Mouse (Mus musculus): ENCODE data around the gene Olfr566. TPM values are rescaled to one million over a fixed set of nuclear protein-coding genes. Genes with fewer than 3 reads are reported as not detected.

The Olfr566 gene
- total RNA-seq (2014; fragmentation: Nextera tagmentation) (not detected in 2 replicates), total RNA-seq (2017) (0.06 and 0.16 TPM in 2 replicates), polyA plus RNA-seq (2012) (not detected in 2 replicates)

DNA sequence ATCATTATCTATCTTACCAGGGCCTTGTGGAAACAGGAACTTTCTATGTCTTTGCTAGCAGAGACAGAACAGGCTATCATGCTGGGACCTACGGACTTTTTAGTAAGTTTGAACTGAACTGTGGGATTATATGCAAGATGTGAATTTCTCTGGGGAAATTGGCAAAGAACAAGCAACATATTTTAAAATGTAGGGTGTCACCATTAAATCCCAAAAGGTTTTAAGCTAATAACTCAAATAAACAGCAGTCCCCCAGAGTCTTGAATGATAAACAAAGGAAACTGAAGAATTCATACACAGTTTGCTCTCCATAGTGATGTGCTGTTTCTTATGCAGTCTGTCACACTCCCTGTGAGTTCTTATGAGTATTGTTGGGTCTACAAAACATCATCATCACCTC, at the start of gene Olfr566:
Gene Olfr566, minus strand, starts transcription at position 101 of the 400 bp plus-strand sequence.
- H3K36me3 ChIP-seq (replicated peaks): no peaks in the 10 kb centered on the region
- H3K4me1 ChIP-seq (ENCODE audit: insufficient read depth, low read depth, low read length): no peaks in the 10 kb centered on the region
- no peak within 1 kb of the TSS for H3K4me3 ChIP-seq (ENCODE audit: low read depth, low read length)
- no peaks in the 10 kb centered on the region for H3K27me3 ChIP-seq (ENCODE audit: insufficient read depth, low read length)
- H3K9me3 ChIP-seq (replicated peaks): no peaks in the 10 kb centered on the region
- DNase-seq (ENCODE audit: low spot score): no peak
- ATAC-seq (ENCODE audit: extremely low read depth, insufficient number of reproducible peaks, low FRiP score, poor library complexity, severe bottlenecking): no peak
- no peak for TF ChIP-seq GATA1 (IDR thresholded peaks at IDR 0.05; ENCODE audit: borderline replicate concordance, low read length)
- no peak for TF ChIP-seq GATA2 (IDR thresholded peaks at IDR 0.05; ENCODE audit: borderline replicate concordance, low read depth, low read length)
- TF ChIP-seq POLR2AphosphoS5 (IDR thresholded peaks at IDR 0.05; ENCODE audit: insufficient replicate concordance, low read depth, low read length): no peak
- TF ChIP-seq TAL1 (conservative IDR thresholded peaks at IDR 0.05; ENCODE audit: low read depth, low read length): no peak

DNA sequence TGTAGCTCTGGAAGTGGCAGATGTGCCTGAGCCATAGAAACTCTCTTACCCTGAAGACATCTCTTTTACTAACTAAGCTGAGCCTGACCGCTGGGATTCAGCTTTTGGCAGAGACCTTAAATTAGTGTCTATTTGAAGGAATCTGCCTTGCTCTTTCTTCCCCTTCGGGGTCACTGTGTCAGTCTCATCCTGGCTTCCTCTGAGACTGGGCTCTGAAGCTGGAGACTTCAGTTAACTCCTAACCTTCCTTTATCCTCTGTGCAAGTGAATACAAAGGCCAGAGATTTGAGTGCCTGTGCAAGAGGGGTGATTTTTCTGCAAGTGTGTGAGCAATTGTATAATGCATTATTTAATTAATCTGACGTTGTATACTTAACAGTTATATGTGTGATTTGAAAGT, 32.2 kb upstream of the Olfr566 start, which contains the start of gene Olfr569:
Gene Olfr569, minus strand, starts transcription at position 101 of the 400 bp plus-strand sequence.
- 0 out of 2 replicates have a peak, but pooled peaks cover 4% of the 10 kb centered on the region for H3K27me3 ChIP-seq (ENCODE audit: insufficient read depth, low read length)
- no peaks in the 10 kb centered on the region for H3K4me1 ChIP-seq (ENCODE audit: insufficient read depth, low read depth, low read length)
- H3K4me3 ChIP-seq (ENCODE audit: low read depth, low read length): no peak within 1 kb of the TSS
- DNase-seq (ENCODE audit: low spot score): no peak
- no peak for ATAC-seq (ENCODE audit: extremely low read depth, insufficient number of reproducible peaks, low FRiP score, poor library complexity, severe bottlenecking)
- no peak for TF ChIP-seq TAL1 (conservative IDR thresholded peaks at IDR 0.05; ENCODE audit: low read depth, low read length)
- TF ChIP-seq GATA2 (IDR thresholded peaks at IDR 0.05; ENCODE audit: borderline replicate concordance, low read depth, low read length): no peak
- no peak for TF ChIP-seq GATA1 (IDR thresholded peaks at IDR 0.05; ENCODE audit: borderline replicate concordance, low read length)
- no peak for TF ChIP-seq POLR2AphosphoS5 (IDR thresholded peaks at IDR 0.05; ENCODE audit: insufficient replicate concordance, low read depth, low read length)
- TF ChIP-seq CTCF (IDR thresholded peaks at IDR 0.05; ENCODE audit: low read depth, low read length): no peak
- H3K36me3 ChIP-seq (replicated peaks): no peaks in the 10 kb centered on the region
- no peaks in the 10 kb centered on the region for H3K9me3 ChIP-seq (replicated peaks)

DNA sequence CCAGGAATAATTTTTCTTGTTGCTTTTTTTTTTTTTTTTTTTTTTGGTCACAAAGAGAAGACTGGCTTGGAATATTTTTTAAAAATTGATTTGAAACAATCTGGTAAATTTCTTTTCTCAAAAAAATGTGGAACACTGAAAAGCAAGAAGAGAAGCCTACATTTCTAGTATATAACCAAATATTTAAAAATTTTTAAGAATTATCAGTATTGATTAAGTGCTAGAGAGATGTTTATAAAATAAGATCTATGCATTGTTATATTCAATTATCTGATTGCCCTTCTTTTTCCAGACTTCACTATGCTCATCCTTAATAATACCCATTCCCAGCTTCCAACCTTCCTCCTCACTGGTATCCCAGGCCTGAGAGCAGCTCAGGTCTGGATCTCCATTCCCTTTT, 18.3 kb upstream of the Olfr566 start, which contains the start of gene Olfr568:
Gene Olfr568, plus strand, starts transcription at position 301 of the 400 bp plus-strand sequence.
- H3K27me3 ChIP-seq (ENCODE audit: insufficient read depth, low read length): no peaks in the 10 kb centered on the region

DNA sequence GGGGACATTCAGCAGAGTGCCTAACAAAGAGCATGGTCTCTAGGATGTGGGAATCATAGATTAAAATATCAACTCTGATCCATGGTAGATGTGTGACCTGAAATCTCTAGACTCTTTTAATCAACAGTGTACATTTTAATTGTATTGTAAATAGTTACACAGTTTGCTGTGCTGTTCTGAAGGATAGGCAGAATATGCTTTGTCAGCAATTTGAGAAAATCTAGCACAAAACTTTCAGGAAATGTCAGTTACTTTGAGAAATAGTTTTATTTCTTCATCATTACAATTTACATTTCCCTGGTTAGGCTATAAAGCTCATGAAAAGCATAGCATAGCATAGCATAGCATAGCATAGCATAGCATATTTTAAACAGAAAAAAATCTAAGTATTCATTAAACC, 2.8 kb downstream of the Olfr566 start:
- Histone ChIP-seq H3K27me3 (ENCODE audit: insufficient read depth, low read length) (no peaks in the 10 kb centered on the region), H3K4me3 (ENCODE audit: low read depth, low read length) (no peak overlapping the region), H3K4me1 (ENCODE audit: insufficient read depth, low read depth, low read length) (no peaks in the 10 kb centered on the region), H3K9me3 (replicated peaks) (no peaks in the 10 kb centered on the region), H3K36me3 (replicated peaks) (no peaks in the 10 kb centered on the region)
- ATAC-seq (ENCODE audit: extremely low read depth, insufficient number of reproducible peaks, low FRiP score, poor library complexity, severe bottlenecking) (no peak), DNase-seq (ENCODE audit: low spot score) (no peak)
- TF ChIP-seq TAL1 (conservative IDR thresholded peaks at IDR 0.05; ENCODE audit: low read depth, low read length) (no peak), GATA2 (IDR thresholded peaks at IDR 0.05; ENCODE audit: borderline replicate concordance, low read depth, low read length) (no peak), GATA1 (IDR thresholded peaks at IDR 0.05; ENCODE audit: borderline replicate concordance, low read length) (no peak), POLR2AphosphoS5 (IDR thresholded peaks at IDR 0.05; ENCODE audit: insufficient replicate concordance, low read depth, low read length) (no peak), CTCF (IDR thresholded peaks at IDR 0.05; ENCODE audit: low read depth, low read length) (no peak)

More for the DNA sequence above, 18.3 kb upstream of the Olfr566 start, which contains the start of gene Olfr568:
- DNase-seq (ENCODE audit: low spot score) (no peak), ATAC-seq (ENCODE audit: extremely low read depth, insufficient number of reproducible peaks, low FRiP score, poor library complexity, severe bottlenecking) (no peak)
- Histone ChIP-seq H3K4me3 (ENCODE audit: low read depth, low read length) (no peak within 1 kb of the TSS), H3K9me3 (replicated peaks) (no peaks in the 10 kb centered on the region), H3K36me3 (replicated peaks) (no peaks in the 10 kb centered on the region), H3K4me1 (ENCODE audit: insufficient read depth, low read depth, low read length) (no peaks in the 10 kb centered on the region)
- TF ChIP-seq GATA2 (IDR thresholded peaks at IDR 0.05; ENCODE audit: borderline replicate concordance, low read depth, low read length): no peak
- TF ChIP-seq GATA1 (IDR thresholded peaks at IDR 0.05; ENCODE audit: borderline replicate concordance, low read length): no peak
- TF ChIP-seq TAL1 (conservative IDR thresholded peaks at IDR 0.05; ENCODE audit: low read depth, low read length): no peak
- TF ChIP-seq POLR2AphosphoS5 (IDR thresholded peaks at IDR 0.05; ENCODE audit: insufficient replicate concordance, low read depth, low read length): no peak
- TF ChIP-seq CTCF (IDR thresholded peaks at IDR 0.05; ENCODE audit: low read depth, low read length): no peak

Other genes with a start within 250 kb of the Olfr566 start
Only the 20 nearest of the 28 such genes appear.
- 12.9 and 19.6 TPM in 2 replicates for gene Trim68, start 171.4 kb downstream of the Olfr566 start, total RNA-seq (2014; fragmentation: Nextera tagmentation)
- gene Trim68, start 171.4 kb downstream of the Olfr566 start, total RNA-seq (2017): 9.6 and 9.9 TPM in 2 replicates
- 2.0 and 2.3 TPM in 2 replicates for gene Trim68, start 171.4 kb downstream of the Olfr566 start, polyA plus RNA-seq (2012)
- not detected in 2 replicates for gene Olfr557, start 162.9 kb downstream of the Olfr566 start, total RNA-seq (2014; fragmentation: Nextera tagmentation)
- 0.06 TPM in 1 of 2 replicates, not detected in the other for gene Olfr557, start 162.9 kb downstream of the Olfr566 start, total RNA-seq (2017)
- gene Olfr557, start 162.9 kb downstream of the Olfr566 start, polyA plus RNA-seq (2012): not detected in 2 replicates
- gene Olfr558, start 156.6 kb downstream of the Olfr566 start, total RNA-seq (2014; fragmentation: Nextera tagmentation): not detected in 2 replicates
- 0.11 and 0.17 TPM in 2 replicates for gene Olfr558, start 156.6 kb downstream of the Olfr566 start, total RNA-seq (2017)
- gene Olfr558, start 156.6 kb downstream of the Olfr566 start, polyA plus RNA-seq (2012): not detected in 2 replicates
- gene Olfr33, start 139.7 kb downstream of the Olfr566 start, total RNA-seq (2014; fragmentation: Nextera tagmentation): not detected in 2 replicates
- not detected in 2 replicates for gene Olfr33, start 139.7 kb downstream of the Olfr566 start, total RNA-seq (2017)
- gene Olfr33, start 139.7 kb downstream of the Olfr566 start, polyA plus RNA-seq (2012): not detected in 2 replicates
- gene Olfr559, start 131.3 kb downstream of the Olfr566 start, total RNA-seq (2014; fragmentation: Nextera tagmentation): not detected in 2 replicates
- gene Olfr559, start 131.3 kb downstream of the Olfr566 start, total RNA-seq (2017): not detected in 2 replicates
- not detected in 2 replicates for gene Olfr559, start 131.3 kb downstream of the Olfr566 start, polyA plus RNA-seq (2012)
- not detected in 2 replicates for gene Olfr560, start 99.4 kb downstream of the Olfr566 start, total RNA-seq (2014; fragmentation: Nextera tagmentation)
- 0.12 and 0.38 TPM in 2 replicates for gene Olfr560, start 99.4 kb downstream of the Olfr566 start, total RNA-seq (2017)
- not detected in 2 replicates for gene Olfr560, start 99.4 kb downstream of the Olfr566 start, polyA plus RNA-seq (2012)
- gene Olfr78, start 99.3 kb downstream of the Olfr566 start, total RNA-seq (2014; fragmentation: Nextera tagmentation): not detected in 2 replicates
- 0.11 and 0.23 TPM in 2 replicates for gene Olfr78, start 99.3 kb downstream of the Olfr566 start, total RNA-seq (2017)
- gene Olfr78, start 99.3 kb downstream of the Olfr566 start, polyA plus RNA-seq (2012): not detected in 2 replicates
- not detected in 2 replicates for gene Olfr561, start 87.5 kb downstream of the Olfr566 start, total RNA-seq (2014; fragmentation: Nextera tagmentation)
- 0.22 TPM in 1 of 2 replicates, not detected in the other for gene Olfr561, start 87.5 kb downstream of the Olfr566 start, total RNA-seq (2017)
- not detected in 2 replicates for gene Olfr561, start 87.5 kb downstream of the Olfr566 start, polyA plus RNA-seq (2012)
- gene Olfr564, start 55.3 kb downstream of the Olfr566 start, total RNA-seq (2014; fragmentation: Nextera tagmentation): not detected in 2 replicates
- not detected in 2 replicates for gene Olfr564, start 55.3 kb downstream of the Olfr566 start, total RNA-seq (2017)
- gene Olfr564, start 55.3 kb downstream of the Olfr566 start, polyA plus RNA-seq (2012): not detected in 2 replicates
- gene Olfr568, start 18.4 kb upstream of the Olfr566 start, total RNA-seq (2014; fragmentation: Nextera tagmentation): not detected in 2 replicates
- gene Olfr568, start 18.4 kb upstream of the Olfr566 start, total RNA-seq (2017): not detected in 2 replicates
- not detected in 2 replicates for gene Olfr568, start 18.4 kb upstream of the Olfr566 start, polyA plus RNA-seq (2012)
- gene Olfr569, start 32.1 kb upstream of the Olfr566 start, total RNA-seq (2014; fragmentation: Nextera tagmentation): not detected in 2 replicates
- gene Olfr569, start 32.1 kb upstream of the Olfr566 start, total RNA-seq (2017): 0.06 and 0.16 TPM in 2 replicates
- gene Olfr569, start 32.1 kb upstream of the Olfr566 start, polyA plus RNA-seq (2012): not detected in 2 replicates
- not detected in 2 replicates for gene Olfr570, start 35.8 kb upstream of the Olfr566 start, total RNA-seq (2014; fragmentation: Nextera tagmentation)
- gene Olfr570, start 35.8 kb upstream of the Olfr566 start, total RNA-seq (2017): not detected in 2 replicates
- not detected in 2 replicates for gene Olfr570, start 35.8 kb upstream of the Olfr566 start, polyA plus RNA-seq (2012)
- gene Olfr571, start 58.8 kb upstream of the Olfr566 start, total RNA-seq (2014; fragmentation: Nextera tagmentation): 0.15 TPM in 1 of 2 replicates, not detected in the other
- gene Olfr571, start 58.8 kb upstream of the Olfr566 start, total RNA-seq (2017): 0.11 and 0.12 TPM in 2 replicates
- gene Olfr571, start 58.8 kb upstream of the Olfr566 start, polyA plus RNA-seq (2012): not detected in 2 replicates
- gene Olfr572, start 65.6 kb upstream of the Olfr566 start, total RNA-seq (2014; fragmentation: Nextera tagmentation): not detected in 2 replicates
- gene Olfr572, start 65.6 kb upstream of the Olfr566 start, total RNA-seq (2017): 0.22 TPM in 1 of 2 replicates, not detected in the other
- not detected in 2 replicates for gene Olfr572, start 65.6 kb upstream of the Olfr566 start, polyA plus RNA-seq (2012)
- not detected in 2 replicates for gene Olfr573-ps1, start 83.8 kb upstream of the Olfr566 start, total RNA-seq (2014; fragmentation: Nextera tagmentation)
- gene Olfr573-ps1, start 83.8 kb upstream of the Olfr566 start, total RNA-seq (2017): not detected in 2 replicates
- not detected in 2 replicates for gene Olfr573-ps1, start 83.8 kb upstream of the Olfr566 start, polyA plus RNA-seq (2012)
- gene Olfr574, start 89.7 kb upstream of the Olfr566 start, total RNA-seq (2014; fragmentation: Nextera tagmentation): not detected in 2 replicates
- 0.17 TPM in 1 of 2 replicates, not detected in the other for gene Olfr574, start 89.7 kb upstream of the Olfr566 start, total RNA-seq (2017)
- not detected in 2 replicates for gene Olfr574, start 89.7 kb upstream of the Olfr566 start, polyA plus RNA-seq (2012)
- not detected in 2 replicates for gene Olfr575, start 100.0 kb upstream of the Olfr566 start, total RNA-seq (2014; fragmentation: Nextera tagmentation)
- gene Olfr575, start 100.0 kb upstream of the Olfr566 start, total RNA-seq (2017): 0.11 TPM in 1 of 2 replicates, not detected in the other
- not detected in 2 replicates for gene Olfr575, start 100.0 kb upstream of the Olfr566 start, polyA plus RNA-seq (2012)
- gene Olfr576, start 103.9 kb upstream of the Olfr566 start, total RNA-seq (2014; fragmentation: Nextera tagmentation): not detected in 2 replicates
- 0.06 TPM in 1 of 2 replicates, not detected in the other for gene Olfr576, start 103.9 kb upstream of the Olfr566 start, total RNA-seq (2017)
- not detected in 2 replicates for gene Olfr576, start 103.9 kb upstream of the Olfr566 start, polyA plus RNA-seq (2012)
- not detected in 2 replicates for gene Olfr577, start 117.2 kb upstream of the Olfr566 start, total RNA-seq (2014; fragmentation: Nextera tagmentation)
- gene Olfr577, start 117.2 kb upstream of the Olfr566 start, total RNA-seq (2017): 0.05 TPM in 1 of 2 replicates, not detected in the other
- gene Olfr577, start 117.2 kb upstream of the Olfr566 start, polyA plus RNA-seq (2012): not detected in 2 replicates
- gene Olfr578, start 130.6 kb upstream of the Olfr566 start, total RNA-seq (2014; fragmentation: Nextera tagmentation): not detected in 2 replicates
- gene Olfr578, start 130.6 kb upstream of the Olfr566 start, total RNA-seq (2017): 0.05 TPM in 1 of 2 replicates, not detected in the other
- not detected in 2 replicates for gene Olfr578, start 130.6 kb upstream of the Olfr566 start, polyA plus RNA-seq (2012)